ENCODE assay signal across 8 mouse cellular contexts in genomic region chr19:28009587-28010281, GRCm38 (mm10). TPM values are rescaled to one million over a fixed set of nuclear protein-coding genes. Genes with fewer than 3 reads are reported as not detected.
DNase-seq lines count a peak whose midpoint lies in the region; ATAC-seq and TF ChIP-seq lines count a peak whose summit lies in the region.

No protein-coding gene starts in this region.

- H3K4me3 ChIP-seq in gastrocnemius, adult 2 months: peak overlapping the region; percentile 100
- H3K4me3 ChIP-seq in forebrain, embryonic 13.5 days: peak overlapping the region; percentile 85
- H3K4me3 ChIP-seq in liver, embryonic 12.5 days: peak overlapping the region; percentile 95

- ATAC-seq in forebrain, embryonic 13.5 days: no peak
- no peak for ATAC-seq in liver, embryonic 12.5 days

- no peak for TF ChIP-seq CTCF in gastrocnemius, adult 2 months (IDR thresholded peaks at IDR 0.05)

- no peaks in the 10 kb centered on the region for H3K9me3 ChIP-seq in forebrain, embryonic 13.5 days (replicated peaks)
- H3K9me3 ChIP-seq in liver, embryonic 12.5 days (replicated peaks): no peaks in the 10 kb centered on the region

- peak overlapping the region; percentile 92 for H3K9ac ChIP-seq in forebrain, embryonic 13.5 days
- H3K9ac ChIP-seq in liver, embryonic 12.5 days: peak overlapping the region; percentile 93

- H3K4me2 ChIP-seq in forebrain, embryonic 13.5 days: peak overlapping the region; percentile 71
- H3K4me2 ChIP-seq in liver, embryonic 12.5 days: peak overlapping the region; percentile 88

- WGBS in forebrain, embryonic 13.5 days: 0% methylated on average over 5 of the region's 5 CpGs
- 2% methylated on average over 5 of the region's 5 CpGs for WGBS in liver, embryonic 12.5 days (ENCODE audit: insufficient replicate concordance)

- H3K4me1 ChIP-seq in forebrain, embryonic 13.5 days: peaks cover 11% of the 10 kb centered on the region
- H3K4me1 ChIP-seq in liver, embryonic 12.5 days: peaks cover 14% of the 10 kb centered on the region

- H3K36me3 ChIP-seq in forebrain, embryonic 13.5 days (ENCODE audit: poor library complexity, severe bottlenecking): no peaks in the 10 kb centered on the region
- H3K36me3 ChIP-seq in liver, embryonic 12.5 days: no peaks in the 10 kb centered on the region

- DNase-seq in gastrocnemius, adult 2 months: no peak
- no peak for DNase-seq in gastrocnemius, postnatal 4 days (ENCODE audit: low spot score in 2 of 2)
- DNase-seq in brain, embryonic 18.5 days (ENCODE audit: low read depth, low spot score): peak; percentile 36
- DNase-seq in induced T-regulatory cell, adult 2 months (ENCODE audit: low read depth): peak; percentile 88
- DNase-seq in naive thymus-derived CD4-positive, alpha-beta T cell, adult 2 months (ENCODE audit: low read depth): peak; percentile 93
- peak; percentile 86 for DNase-seq in thymus, postnatal 0 days (ENCODE audit: low spot score)

- intact Hi-C loops in gastrocnemius, adult 2 months (cut with DNase I): loop anchor here (5.0 to 10.0 kb wide), 2 partner anchors 575 to 983 kb away; partner anchors contain the start of gene Cdc37l1

- peak overlapping the region; percentile 100 for H3K27ac ChIP-seq in gastrocnemius, adult 2 months
- peak overlapping the region; percentile 100 for H3K27ac ChIP-seq in forebrain, embryonic 13.5 days
- peak overlapping the region; percentile 98 for H3K27ac ChIP-seq in liver, embryonic 12.5 days

- H3K27me3 ChIP-seq in forebrain, embryonic 13.5 days: no peaks in the 10 kb centered on the region
- H3K27me3 ChIP-seq in liver, embryonic 12.5 days (replicated peaks): no peaks in the 10 kb centered on the region

RNA-seq across cellular contexts. Expression of gene Rfx3, which starts 1.2 kb away (rescaled TPM):
- total RNA-seq in gastrocnemius, adult 2 months (2021): 1 to 10 TPM; 2.1 to 3.5 TPM
- 1 to 10 TPM; 6.2 to 7.1 TPM for total RNA-seq in gastrocnemius, postnatal 4 days (2021)
- 33.1 and 40.1 TPM in 2 replicates for polyA plus RNA-seq in forebrain, embryonic 13.5 days (2015; fragmentation: Nextera tagmentation; extraction: Ambion mirVana)
- polyA plus RNA-seq in liver, embryonic 12.5 days (2016; fragmentation: Nextera tagmentation; extraction: Ambion mirVana): 2.4 and 2.8 TPM in 2 replicates
- 7.0 and 7.3 TPM in 2 replicates for polyA plus RNA-seq in thymus, postnatal 0 days (2015; fragmentation: Nextera tagmentation; extraction: Ambion mirVana)

Comparison
In these comparisons a context has a peak if more than half of its experiments do, and no peak if none do; other contexts are left out.
1. DNase-seq: peak in brain, embryonic 18.5 days (single experiment), induced T-regulatory cell, adult 2 months (single experiment), naive thymus-derived CD4-positive, alpha-beta T cell, adult 2 months (single experiment) and thymus, postnatal 0 days (single experiment); none in gastrocnemius, adult 2 months (single experiment) and gastrocnemius, postnatal 4 days (0 of 2).
2. Peak in every context shown above with its lines, with median percentiles within 50 percentile points of each other: H3K27ac ChIP-seq and H3K4me3 ChIP-seq.